ENCODE assay signal across 30 mouse cellular contexts in genomic region chr4:129544106-129544505, GRCm38 (mm10). TPM values are rescaled to one million over a fixed set of nuclear protein-coding genes. Genes with fewer than 3 reads are reported as not detected.
DNase-seq lines count a peak whose midpoint lies in the region; ATAC-seq and TF ChIP-seq lines count a peak whose summit lies in the region.
"Had no signal": no experiment of that assay in that cellular context is flagged by ENCODE, and none has a peak within 500 bp of the region (broad histone marks: within the 10 kb centered on the region; RNA-seq: fewer than 3 reads in every experiment).

No protein-coding gene starts in this region.

- no peaks in the 10 kb centered on the region for H3K9me3 ChIP-seq in liver, embryonic 12.5 days (replicated peaks)
- H3K9me3 ChIP-seq in E14TG2a.4 (ENCODE audit: low read length) (no peaks in the 10 kb centered on the region), ES-E14 (ENCODE audit: control insufficient read depth, insufficient read depth, low read depth, low read length) (no peaks in the 10 kb centered on the region)
- no peaks in the 10 kb centered on the region for H3K9me3 ChIP-seq in embryonic facial prominence, embryonic 10.5 days
- H3K9me3 ChIP-seq: embryonic facial prominence, embryonic 12.5 days; embryonic facial prominence, embryonic 15.5 days; heart, embryonic 12.5 days; heart, embryonic 15.5 days had no signal

- no peak overlapping the region for H3K4me2 ChIP-seq in liver, embryonic 12.5 days
- H3K4me2 ChIP-seq: embryonic facial prominence, embryonic 12.5 days; embryonic facial prominence, embryonic 15.5 days; heart, embryonic 12.5 days; heart, embryonic 15.5 days; hindbrain, embryonic 14.5 days had no signal

- H3K9ac ChIP-seq in liver, embryonic 12.5 days, result no peak overlapping the region
- peak overlapping the region; percentile 16; the same call in 1 of the 2 replicates for H3K9ac ChIP-seq in ES-E14 (ENCODE audit: insufficient read depth, low read depth, low read length, poor library complexity, severe bottlenecking)
- H3K9ac ChIP-seq: embryonic facial prominence, embryonic 12.5 days; embryonic facial prominence, embryonic 15.5 days; forebrain, postnatal 0 days; heart, embryonic 12.5 days; heart, embryonic 15.5 days; hindbrain, embryonic 14.5 days had no signal

- H3K27me3 ChIP-seq in liver, embryonic 12.5 days (replicated peaks), result no peaks in the 10 kb centered on the region
- no peaks in the 10 kb centered on the region for H3K27me3 ChIP-seq in E14TG2a.4 (ENCODE audit: insufficient read depth, low read length)
- H3K27me3 ChIP-seq in embryonic facial prominence, embryonic 10.5 days (replicated peaks; ENCODE audit: low read depth, poor library complexity, severe bottlenecking), result no peaks in the 10 kb centered on the region
- H3K27me3 ChIP-seq: embryonic facial prominence, embryonic 12.5 days; embryonic facial prominence, embryonic 15.5 days; heart, embryonic 12.5 days; heart, embryonic 15.5 days had no signal

- in situ Hi-C loops in ES-E14 (cut with MboI; ENCODE audit: low sequenced_read_pairs in 2 of 2, unreplicated experiment in 2 of 2), result no loop called here

- WGBS in liver, embryonic 12.5 days (ENCODE audit: insufficient replicate concordance), result 80% methylated on average over 4 of the region's 4 CpGs
- 89% methylated on average over 4 of the region's 4 CpGs for whole genome bisulfite sequencing in embryonic facial prominence, embryonic 10.5 days

- TF ChIP-seq CTCF in E14TG2a.4 (conservative IDR thresholded peaks at IDR 0.05; ENCODE audit: low read length), result no peak

- no peak for ATAC-seq in liver, embryonic 12.5 days
- ATAC-seq: forebrain, embryonic 14.5 days; forebrain, postnatal 0 days; hindbrain, postnatal 0 days had no signal

- peaks cover 47% of the 10 kb centered on the region for H3K4me1 ChIP-seq in liver, embryonic 12.5 days
- H3K4me1 ChIP-seq in E14TG2a.4 (replicated peaks; ENCODE audit: low read depth, low read length), result peaks cover 45% of the 10 kb centered on the region
- H3K4me1 ChIP-seq in ES-E14 (ENCODE audit: control insufficient read depth in 2 of 2, insufficient read depth in 2 of 2, low read length in 2 of 2, poor library complexity in 1 of 2), result peaks cover 4% of the 10 kb centered on the region in 2 experiments; a peak in 2 of 4 replicates
- peaks cover 26% of the 10 kb centered on the region for H3K4me1 ChIP-seq in embryonic facial prominence, embryonic 10.5 days

- no peak overlapping the region for H3K4me3 ChIP-seq in liver, embryonic 12.5 days
- H3K4me3 ChIP-seq in E14TG2a.4 (replicated peaks; ENCODE audit: low read length), result peak overlapping the region; percentile 59
- H3K4me3 ChIP-seq in ES-E14 (ENCODE audit: insufficient read depth in 1 of 2, low read depth in 1 of 2, low read length in 2 of 2, poor library complexity in 1 of 2, severe bottlenecking in 1 of 2), result peak overlapping the region; percentile 8 to 10; a peak in 2 of 4 replicates
- no peak overlapping the region for H3K4me3 ChIP-seq in embryonic facial prominence, embryonic 10.5 days
- H3K4me3 ChIP-seq: embryonic facial prominence, embryonic 12.5 days; embryonic facial prominence, embryonic 15.5 days; heart, embryonic 12.5 days; heart, embryonic 15.5 days had no signal

- peaks cover 12% of the 10 kb centered on the region for H3K36me3 ChIP-seq in liver, embryonic 12.5 days
- H3K36me3 ChIP-seq in E14TG2a.4 (ENCODE audit: insufficient read depth, low read length) (peaks cover 28% of the 10 kb centered on the region), ES-E14 (ENCODE audit: control insufficient read depth, insufficient read depth, low read length, poor library complexity, severe bottlenecking) (peaks cover 7% of the 10 kb centered on the region; the same call in 1 of the 2 replicates)
- peaks cover 27% of the 10 kb centered on the region for H3K36me3 ChIP-seq in embryonic facial prominence, embryonic 10.5 days (replicated peaks)
- H3K36me3 ChIP-seq: embryonic facial prominence, embryonic 15.5 days had no signal

- H3K27ac ChIP-seq in liver, embryonic 12.5 days, result 0 out of 2 replicates have a peak overlapping the region, but pooled peaks have one; percentile 91
- peak overlapping the region; percentile 82; the same call in 1 of the 2 replicates for H3K27ac ChIP-seq in ES-E14 (ENCODE audit: insufficient read depth, low read depth, low read length, poor library complexity, severe bottlenecking)
- no peak overlapping the region for H3K27ac ChIP-seq in embryonic facial prominence, embryonic 10.5 days (replicated peaks)
- H3K27ac ChIP-seq: embryonic facial prominence, embryonic 12.5 days; embryonic facial prominence, embryonic 15.5 days; heart, embryonic 15.5 days; hindbrain, embryonic 14.5 days; hindbrain, postnatal 0 days had no signal

- DNase-seq in liver (no peak), ES-E14 (ENCODE audit: low read depth, low spot score) (no peak), ZHBTc4 (ENCODE audit: low read depth, low spot score) (peak; percentile 59)
- no peak for DNase-seq in embryonic facial prominence, embryonic 10.5 days (ENCODE audit: low spot score)
- no peak for DNase-seq in layer of hippocampus, adult 9-11 months
- DNase-seq: adrenal gland, postnatal 10 days; adrenal gland, postnatal 36 days; cerebellum, adult 18-20 months; cerebellum, adult 9-10 months; cerebellum, postnatal 14 days; forebrain, postnatal 0 days; gastrocnemius, postnatal 25 days; heart, adult 18-20 months; heart, postnatal 10 days; heart, postnatal 4 days had no signal

TF ChIP-seq in ES-E14, 5 proteins besides CTCF, POLR2A, EP300 and RAD21:
- TF ChIP-seq MAFK (IDR thresholded peaks at IDR 0.05; ENCODE audit: insufficient read depth, low read depth, low read length), result no peak
- no peak for TF ChIP-seq ZNF384 (IDR thresholded peaks at IDR 0.05; ENCODE audit: low read depth, low read length)
- TF ChIP-seq CHD2 (IDR thresholded peaks at IDR 0.05; ENCODE audit: low read depth, low read length), result no peak
- TF ChIP-seq ZC3H11A (IDR thresholded peaks at IDR 0.05; ENCODE audit: borderline replicate concordance, low read depth, low read length), result no peak
- no peak for TF ChIP-seq HCFC1 (IDR thresholded peaks at IDR 0.05; ENCODE audit: borderline replicate concordance, insufficient read depth, low read length)
TF ChIP-seq in ES-E14: peak in this region for 0.

RNA-seq across cellular contexts. Expression of gene Hdac1, which starts 1.6 kb away (rescaled TPM):
- polyA plus RNA-seq in liver, embryonic 12.5 days (2016; fragmentation: Nextera tagmentation; extraction: Ambion mirVana), result 140 and 145 TPM in 2 replicates
- total RNA-seq in ES-E14 (2012; rRNA removed), result 96.0 and 102 TPM in 2 replicates
- polyA plus RNA-seq in embryonic facial prominence, embryonic 10.5 days (2016; fragmentation: Nextera tagmentation; extraction: Ambion mirVana), result 302 and 304 TPM in 2 replicates

RNA-seq across cellular contexts. Expression of gene Lck, which starts 29.3 kb away (rescaled TPM):
- polyA plus RNA-seq in liver, embryonic 12.5 days (2016; fragmentation: Nextera tagmentation; extraction: Ambion mirVana), result 4.1 and 5.1 TPM in 2 replicates
- 19.1 and 36.6 TPM in 2 replicates for total RNA-seq in ES-E14 (2012; rRNA removed)
- 9.3 and 12.6 TPM in 2 replicates for polyA plus RNA-seq in embryonic facial prominence, embryonic 10.5 days (2016; fragmentation: Nextera tagmentation; extraction: Ambion mirVana)
- total RNA-seq: gastrocnemius, adult 8-10 months had no signal

RNA-seq across cellular contexts. Expression of gene Marcksl1, which starts 30.7 kb away (rescaled TPM):
- 192 and 195 TPM in 2 replicates for polyA plus RNA-seq in liver, embryonic 12.5 days (2016; fragmentation: Nextera tagmentation; extraction: Ambion mirVana)
- 175 and 233 TPM in 2 replicates for total RNA-seq in ES-E14 (2012; rRNA removed)
- polyA plus RNA-seq in embryonic facial prominence, embryonic 10.5 days (2016; fragmentation: Nextera tagmentation; extraction: Ambion mirVana), result 1,428 and 1,442 TPM in 2 replicates

RNA-seq across cellular contexts. Expression of gene Fam167b, which starts 34.2 kb away (rescaled TPM):
- 6.3 and 7.9 TPM in 2 replicates for polyA plus RNA-seq in liver, embryonic 12.5 days (2016; fragmentation: Nextera tagmentation; extraction: Ambion mirVana)
- total RNA-seq in ES-E14 (2012; rRNA removed), result not detected in 2 replicates
- 1.9 and 2.0 TPM in 2 replicates for polyA plus RNA-seq in embryonic facial prominence, embryonic 10.5 days (2016; fragmentation: Nextera tagmentation; extraction: Ambion mirVana)
- total RNA-seq: forebrain, postnatal 0 days; gastrocnemius, adult 8-10 months; hindbrain, postnatal 0 days; MEL had no signal
- polyA plus RNA-seq: forebrain, embryonic 14.5 days; forebrain, postnatal 0 days had no signal

RNA-seq across cellular contexts. Expression of gene Fam229a, which starts 53.1 kb away (rescaled TPM):
- not detected in 2 replicates for polyA plus RNA-seq in liver, embryonic 12.5 days (2016; fragmentation: Nextera tagmentation; extraction: Ambion mirVana)
- total RNA-seq in ES-E14 (2012; rRNA removed), result not detected in 2 replicates
- polyA plus RNA-seq in embryonic facial prominence, embryonic 10.5 days (2016; fragmentation: Nextera tagmentation; extraction: Ambion mirVana), result not detected in 2 replicates
- total RNA-seq: adrenal gland, adult 18-20 months; adrenal gland, postnatal 10 days; adrenal gland, postnatal 36 days; gastrocnemius, adult 8-10 months; gastrocnemius, postnatal 25 days; heart, postnatal 10 days; heart, postnatal 4 days; MEL had no signal
- polyA plus RNA-seq: embryonic facial prominence, embryonic 15.5 days; forebrain, embryonic 11.5 days; forebrain, embryonic 14.5 days; heart, embryonic 15.5 days; hindbrain, embryonic 11.5 days; intestine, embryonic 14.5 days had no signal

Comparison
In these comparisons a context has a peak if more than half of its experiments do, and no peak if none do; other contexts are left out.
1. H3K4me3 ChIP-seq: peak in E14TG2a.4 (single experiment) and ES-E14 (2 of 2); none in liver, embryonic 12.5 days (single experiment) and embryonic facial prominence, embryonic 10.5 days (single experiment).